Mouse (Mus musculus) mouse embryonic stem cell (cell line): ENCODE data around the gene Cd79b.

Experiments
- in situ Hi-C, 2 experiments: fragments of 300-500 bp; cut with MboI; formaldehyde crosslinking; loops; 1 replicate in 1 of 2; 3 replicates in 1 of 2; pipeline ENCODE4 v1.14.3; 2019 to 2020; ENCODE audit warnings: low sequenced_read_pairs in 2 of 2, low pct_unique_long_range_greater_than_20kb in 1 of 2, mixed read lengths in 1 of 2; ENCODE audit not compliant: unreplicated experiment in 1 of 2

The Cd79b gene

GRCm38 (mm10) chr11:106263963-106264362 lies 50.6 kb downstream of the Cd79b start:
- in situ Hi-C loops = no loop called here
